Mouse (Mus musculus) adrenal gland, postnatal 4 days (tissue): Measurements from ENCODE around the gene Klk7. TPM values are rescaled to one million over a fixed set of nuclear protein-coding genes. Genes with fewer than 3 reads are reported as not detected.
A peak's percentile ranks its signal among the peaks of the same experiment; 100 is the strongest.

ENCODE experiments used
- DNase-seq, 2 experiments: peaks; one replicate each; pipeline ENCODE4 v3.0.0; 2021 to 2022; ENCODE audit warnings: low spot score in 2 of 2, mixed read lengths in 2 of 2
- long read RNA-seq, 2 experiments: library from polyadenylated mRNA; stranded (forward); transcript quantifications; one replicate each; pipeline ENCODE4 v2.0.0; 2021
- total RNA-seq, 2 experiments: library from RNA; stranded (reverse); gene quantifications; 2 replicates each; pipeline ENCODE4 v1.2.3; 2021

The Klk7 gene
- not detected for total RNA-seq
- long read RNA-seq, experiment 1: 0 reads
- long read RNA-seq, experiment 2: 0 reads

DNA sequence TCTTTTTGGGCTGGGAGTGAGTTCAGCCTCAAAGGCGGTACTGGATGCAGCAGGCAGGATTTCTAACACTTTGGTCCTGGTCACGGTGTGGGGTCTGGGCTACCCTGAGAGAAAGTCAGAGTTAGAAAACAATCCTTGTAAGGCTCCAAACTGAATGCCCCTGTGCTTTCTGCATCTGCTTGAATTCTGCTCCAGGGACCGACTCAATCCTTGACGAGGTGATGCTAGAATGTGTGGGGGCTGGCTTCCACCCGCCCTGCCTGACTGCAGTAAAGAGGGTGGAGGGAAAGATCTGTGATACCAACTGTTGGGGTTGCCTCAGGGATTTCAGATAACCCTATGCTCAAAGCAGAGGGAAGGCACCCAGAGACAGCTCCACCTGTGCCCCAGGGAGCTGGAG lies at the start of gene Klk7:
Gene Klk7 (plus strand): TSS at position 301 of the 400 bp plus-strand sequence.
- DNase-seq: no peak

- no peak for DNase-seq
Observed at GRCm38 (mm10) chr7:43766484-43766883, 44.6 kb upstream of the Klk7 start.

DNA sequence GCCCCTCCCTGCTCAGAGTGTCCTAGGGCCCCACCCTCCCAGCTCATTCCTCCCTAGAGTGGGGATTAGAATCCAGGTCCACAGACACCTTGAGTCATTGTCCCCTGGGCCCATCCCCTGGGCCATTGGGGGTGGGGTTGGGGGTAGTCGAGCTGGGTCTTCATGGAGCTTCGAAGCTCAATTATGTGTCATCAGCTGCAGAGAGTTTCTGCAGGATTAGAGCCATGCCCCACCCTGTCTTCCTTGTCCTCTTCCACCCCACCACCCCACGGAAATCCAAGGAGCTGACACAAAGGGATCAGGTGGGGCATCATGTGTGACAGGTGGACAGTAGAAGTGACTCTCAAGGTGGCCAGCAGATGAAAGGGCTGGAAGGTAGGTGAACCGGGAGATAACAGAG lies 42.5 kb upstream of the Klk7 start, which contains the start of gene Klk12:
Gene Klk12 (plus strand): TSS at position 301 of the 400 bp plus-strand sequence.
- no peak for DNase-seq

GRCm38 (mm10) chr7:43769636-43770035 lies 41.5 kb upstream of the Klk7 start:
- DNase-seq: no peak

- no peak for DNase-seq
Observed at GRCm38 (mm10) chr7:43770701-43771100, 40.4 kb upstream of the Klk7 start.

DNA sequence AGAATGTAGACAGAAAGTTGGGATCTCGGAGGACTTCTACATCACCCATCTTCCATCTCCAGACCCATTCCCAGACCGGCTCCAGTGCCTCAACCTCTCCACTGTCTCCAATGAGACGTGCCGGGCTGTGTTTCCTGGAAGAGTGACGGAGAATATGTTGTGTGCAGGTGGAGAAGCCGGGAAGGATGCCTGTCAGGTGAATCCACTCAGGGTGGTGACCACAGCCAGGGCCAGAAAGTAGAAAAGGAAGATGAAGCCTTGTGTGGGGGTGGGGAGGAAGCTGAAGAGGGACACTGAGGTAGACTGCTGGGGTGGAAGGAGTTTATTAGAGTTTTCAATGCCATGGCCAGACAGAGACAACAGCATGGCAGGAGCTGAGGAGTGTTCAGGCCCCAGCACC lies 39.2 kb upstream of the Klk7 start:
- DNase-seq: no peak

- no peak for DNase-seq
Observed at GRCm38 (mm10) chr7:43772901-43773300, 38.2 kb upstream of the Klk7 start.

DNA sequence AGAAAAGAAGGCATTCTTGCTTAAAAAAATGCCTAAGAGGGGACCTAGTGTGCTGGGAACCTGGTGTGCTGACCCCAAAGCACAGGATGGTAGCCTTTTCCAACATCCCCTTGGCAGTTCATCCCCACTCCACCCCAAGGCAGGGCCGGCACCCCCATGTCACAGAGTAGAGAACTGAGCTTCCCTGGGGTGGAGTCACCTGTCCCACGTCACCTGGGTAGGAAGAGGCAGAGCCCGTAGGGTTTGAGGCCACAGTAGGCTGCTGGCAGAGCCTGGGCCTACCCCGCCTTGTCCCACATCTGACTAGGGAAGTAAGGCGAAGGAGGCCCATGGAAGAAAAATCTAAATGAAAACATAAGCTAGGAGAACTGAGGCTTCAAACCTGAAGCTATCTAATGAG lies 36.7 kb upstream of the Klk7 start, which contains the start of gene Klk11:
Gene Klk11 (plus strand): TSS at position 241 of the 400 bp plus-strand sequence.
- no peak for DNase-seq

GRCm38 (mm10) chr7:43774802-43775201 lies 36.3 kb upstream of the Klk7 start:
- no peak for DNase-seq

- no peak for DNase-seq
Observed at GRCm38 (mm10) chr7:43775311-43776057, 35.6 kb upstream of the Klk7 start.

GRCm38 (mm10) chr7:43776506-43776905 lies 34.6 kb upstream of the Klk7 start:
- DNase-seq: no peak

GRCm38 (mm10) chr7:43777423-43777822 lies 33.7 kb upstream of the Klk7 start:
- no peak for DNase-seq

DNA sequence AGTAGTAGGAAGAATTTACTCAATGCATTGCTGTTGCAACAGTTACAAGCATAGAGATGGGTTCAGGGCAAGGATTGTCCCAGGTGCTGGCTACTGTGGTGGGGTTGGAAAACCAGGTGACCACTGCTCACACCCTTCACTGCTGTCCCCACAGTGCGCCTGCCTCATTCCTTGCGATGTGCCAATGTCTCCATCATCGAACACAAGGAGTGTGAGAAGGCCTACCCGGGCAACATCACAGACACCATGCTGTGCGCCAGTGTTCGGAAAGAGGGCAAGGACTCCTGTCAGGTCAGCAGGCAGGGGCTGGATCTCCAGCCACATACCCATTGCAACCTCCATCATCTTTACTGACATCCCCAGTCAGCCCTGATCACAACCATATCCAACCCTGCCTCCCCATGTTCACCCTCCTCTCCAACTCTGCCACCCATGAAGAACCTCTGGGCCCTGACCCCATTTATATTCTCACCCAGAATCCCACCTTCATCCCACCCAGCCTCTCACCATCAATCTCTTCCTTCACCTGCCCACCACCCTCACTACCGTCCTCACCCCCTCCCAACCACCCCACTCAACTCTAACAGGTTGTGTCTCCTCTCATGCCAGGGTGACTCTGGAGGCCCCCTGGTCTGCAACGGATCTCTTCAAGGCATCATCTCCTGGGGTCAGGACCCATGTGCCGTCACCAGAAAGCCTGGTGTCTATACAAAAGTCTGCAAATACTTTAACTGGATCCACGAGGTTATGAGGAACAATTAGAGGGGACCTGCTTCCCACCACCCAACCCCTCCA lies 32.7 kb upstream of the Klk7 start:
- no peak for DNase-seq

GRCm38 (mm10) chr7:43780241-43780640 lies 30.9 kb upstream of the Klk7 start:
- no peak for DNase-seq

DNA sequence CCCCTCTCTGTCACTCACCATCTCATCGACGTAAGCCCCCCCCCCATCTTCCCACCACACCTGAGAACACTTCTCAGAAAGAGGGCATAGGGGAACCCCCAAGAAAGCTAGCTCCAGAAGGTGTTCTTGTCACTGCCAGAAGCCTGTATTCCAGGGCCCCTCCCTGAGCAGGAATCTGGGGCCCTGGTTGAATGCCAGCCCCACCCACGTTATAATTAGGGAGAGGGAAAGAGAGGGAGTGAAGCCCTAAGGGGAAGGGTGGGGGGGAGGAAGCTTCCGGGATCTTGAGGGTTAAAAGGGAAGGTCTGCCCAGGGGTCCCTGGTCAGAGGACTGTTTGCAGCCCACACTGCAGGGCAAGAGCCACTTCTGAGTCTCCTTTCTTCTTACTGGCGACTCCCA lies 30.3 kb upstream of the Klk7 start, which contains the start of gene Klk10:
Gene Klk10 (plus strand): TSS at position 290 of the 400 bp plus-strand sequence.
- DNase-seq: no peak

GRCm38 (mm10) chr7:43781541-43781940 lies 29.6 kb upstream of the Klk7 start:
- DNase-seq: no peak

- peak; percentile 56 to 66 for DNase-seq
Observed at GRCm38 (mm10) chr7:43782275-43783265, 28.5 kb upstream of the Klk7 start.

- DNase-seq: no peak
Observed at GRCm38 (mm10) chr7:43785286-43785685, 25.8 kb upstream of the Klk7 start.

DNA sequence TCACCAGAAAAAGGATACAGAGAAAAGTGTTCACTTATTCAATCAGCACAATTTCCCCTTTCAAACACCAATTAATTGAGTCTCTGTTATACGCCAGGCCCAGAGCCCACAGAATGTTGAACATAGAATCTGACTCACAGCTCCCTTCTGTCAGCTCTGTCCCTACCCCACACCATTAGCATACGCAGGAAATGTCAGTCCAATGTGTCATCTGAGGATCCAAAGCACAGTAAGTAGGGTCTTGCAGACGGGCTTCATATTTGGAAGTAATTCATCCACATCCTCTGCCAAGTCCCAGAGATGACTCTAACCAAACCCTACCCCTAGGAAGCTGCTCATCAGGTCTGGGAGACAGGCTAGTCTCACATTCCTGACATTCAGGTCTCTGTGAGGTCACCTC lies 23.0 kb upstream of the Klk7 start:
- DNase-seq: no peak

DNA sequence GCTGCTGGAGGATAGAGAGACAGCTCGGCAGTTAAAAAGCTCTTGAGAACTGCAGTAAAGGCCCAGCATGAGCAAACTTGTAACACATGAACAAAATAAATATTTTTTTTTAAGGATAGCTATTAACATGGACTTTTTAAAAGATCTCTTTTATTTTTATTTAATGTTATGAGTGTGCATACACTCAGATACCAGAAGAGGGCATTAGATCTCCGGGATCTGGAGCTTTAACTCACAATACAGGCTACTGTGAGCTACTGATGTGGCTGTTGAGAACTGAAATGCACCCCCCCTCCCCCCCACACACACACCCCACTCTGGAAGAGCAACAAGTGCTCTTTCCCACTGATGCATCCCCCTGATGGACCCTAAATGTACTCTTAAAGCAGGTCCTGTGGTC lies 21.8 kb upstream of the Klk7 start:
- no peak for DNase-seq

GRCm38 (mm10) chr7:43791591-43791990 lies 19.5 kb upstream of the Klk7 start, which contains the start of gene Klk9:
Gene Klk9, plus strand, starts transcription at chr7:43791891.
- no peak for DNase-seq
